25 mouse cellular contexts compared by ENCODE assay signal in the genomic region with DNA sequence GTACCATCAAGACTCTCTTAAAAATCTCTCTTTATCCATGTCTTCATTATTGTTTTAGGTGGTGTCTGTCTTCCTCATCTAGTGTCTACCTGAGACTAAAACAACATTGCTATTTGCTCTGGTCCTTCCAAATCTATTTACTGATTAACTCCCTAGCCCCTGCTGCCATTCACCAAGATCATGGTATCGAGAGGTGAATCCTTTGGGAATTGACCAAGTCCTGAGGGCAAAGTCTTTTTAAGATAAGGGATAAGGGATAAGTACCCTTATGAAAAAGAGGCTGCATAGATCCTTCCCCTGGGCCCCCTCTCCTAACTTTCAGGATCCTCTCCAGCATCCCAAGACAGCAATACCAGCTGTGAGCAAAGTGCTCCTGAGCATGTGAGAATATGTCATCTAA. TPM values are rescaled to one million over a fixed set of nuclear protein-coding genes. Genes with fewer than 3 reads are reported as not detected.
"Had no signal": no experiment of that assay in that cellular context is flagged by ENCODE, and none has a peak within 500 bp of the region (broad histone marks: within the 10 kb centered on the region; RNA-seq: fewer than 3 reads in every experiment).

No protein-coding gene starts in this region.

- H3K27me3 ChIP-seq: neural tube, embryonic 13.5 days; neural tube, embryonic 15.5 days; stomach, embryonic 15.5 days had no signal

- H3K9me3 ChIP-seq: neural tube, embryonic 13.5 days; neural tube, embryonic 15.5 days; stomach, embryonic 15.5 days had no signal

- H3K36me3 ChIP-seq: neural tube, embryonic 13.5 days; neural tube, embryonic 15.5 days; stomach, embryonic 15.5 days had no signal

- DNase-seq: retina, postnatal 1 day; right cerebral cortex, adult 18-20 months; right cerebral cortex, postnatal 14 days; right cerebral cortex, postnatal 25 days; right cerebral cortex, postnatal 4 days; spleen, adult 18-20 months; thymus, adult 18-20 months; thymus, adult 2 months; thymus, postnatal 14 days; thymus, postnatal 25 days; thymus, postnatal 36 days; thymus, postnatal 4 days had no signal

- H3K9ac ChIP-seq: neural tube, embryonic 13.5 days; neural tube, embryonic 15.5 days; stomach, embryonic 15.5 days had no signal

- H3K4me2 ChIP-seq: neural tube, embryonic 13.5 days; neural tube, embryonic 15.5 days; stomach, embryonic 15.5 days had no signal

- H3K4me3 ChIP-seq: neural tube, embryonic 13.5 days; neural tube, embryonic 15.5 days; stomach, embryonic 15.5 days had no signal

- H3K27ac ChIP-seq: neural tube, embryonic 13.5 days; neural tube, embryonic 15.5 days; stomach, embryonic 15.5 days; stomach, postnatal 0 days had no signal

RNA-seq across cellular contexts. Expression of gene Tmem52b, which starts 17.2 kb away (rescaled TPM):
- total RNA-seq: neutrophil, adult 5-6 weeks had no signal
- polyA plus RNA-seq: neural tube, embryonic 14.5 days; neural tube, embryonic 15.5 days; small intestine, adult 2 months; spleen, adult 2 months; stomach, embryonic 14.5 days; stomach, embryonic 15.5 days; stomach, embryonic 16.5 days; testis, adult 2 months; thymus, adult 2 months; thymus, postnatal 0 days; urinary bladder, adult 2 months had no signal

RNA-seq across cellular contexts. Expression of gene Olr1, which starts 22.6 kb away (rescaled TPM):
- polyA plus RNA-seq: neural tube, embryonic 14.5 days; small intestine, adult 2 months; stomach, embryonic 14.5 days had no signal

RNA-seq across cellular contexts. Expression of gene Klre1, which starts 48.1 kb away (rescaled TPM):
- polyA plus RNA-seq: neural tube, embryonic 13.5 days; neural tube, embryonic 14.5 days; stomach, embryonic 14.5 days; stomach, embryonic 15.5 days; stomach, embryonic 16.5 days; stomach, postnatal 0 days had no signal
